Mouse (Mus musculus) urinary bladder, postnatal 14 days (tissue): ENCODE data around the gene Hmgb1.

Source experiments
- DNase-seq: peaks from one replicate; pipeline ENCODE4 v3.0.0; 2021; ENCODE audit warnings: low spot score

The Hmgb1 gene

DNA sequence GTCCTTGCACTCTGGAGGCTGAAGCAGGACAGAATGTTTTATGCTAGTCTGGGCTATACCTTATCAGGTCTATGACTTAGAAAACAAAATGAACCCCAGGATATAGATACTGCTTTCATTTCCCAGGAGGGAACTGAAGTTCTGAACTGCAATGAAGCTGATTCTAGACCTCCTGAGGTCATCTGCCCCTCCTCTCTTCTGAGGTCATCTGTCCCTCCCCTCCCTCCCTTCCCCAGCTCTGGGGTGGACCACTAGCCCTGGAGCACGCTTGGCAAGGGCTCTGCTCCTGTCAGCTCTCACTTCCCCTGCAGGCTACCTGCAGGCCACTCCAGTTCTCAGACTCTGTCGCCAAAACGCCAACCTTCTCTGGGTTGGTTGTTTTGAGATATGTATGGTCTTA, 84.2 kb downstream of the Hmgb1 start:
- DNase-seq = no peak

DNA sequence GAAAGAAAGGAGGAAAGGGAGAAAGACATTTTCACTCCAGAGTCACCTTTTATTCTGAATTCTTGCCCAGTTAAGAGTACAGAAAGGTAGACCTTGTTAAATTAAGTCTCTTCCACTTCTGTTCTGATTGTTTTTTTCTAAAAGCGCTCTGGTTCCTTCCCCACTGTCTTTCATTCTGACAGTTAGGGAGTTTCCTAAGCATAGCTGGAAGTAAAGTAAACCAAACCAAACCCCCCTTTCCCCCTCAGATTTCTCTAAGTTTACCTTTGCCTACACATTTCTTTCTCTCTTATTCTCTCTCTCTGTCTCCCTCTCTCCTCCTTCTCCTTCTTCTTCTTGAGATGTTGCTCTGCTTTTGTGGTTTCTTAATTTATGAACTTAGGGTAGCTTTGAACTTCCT, 85.3 kb downstream of the Hmgb1 start:
- DNase-seq = no peak

GRCm38 (mm10) chr5:149097841-149098240, 86.4 kb downstream of the Hmgb1 start:
- DNase-seq = no peak

GRCm38 (mm10) chr5:149096284-149096683, 88.0 kb downstream of the Hmgb1 start:
- DNase-seq = no peak

- no peak for DNase-seq
These were observed 91.4 kb downstream of the Hmgb1 start for GRCm38 (mm10) chr5:149092926-149093325.

DNA sequence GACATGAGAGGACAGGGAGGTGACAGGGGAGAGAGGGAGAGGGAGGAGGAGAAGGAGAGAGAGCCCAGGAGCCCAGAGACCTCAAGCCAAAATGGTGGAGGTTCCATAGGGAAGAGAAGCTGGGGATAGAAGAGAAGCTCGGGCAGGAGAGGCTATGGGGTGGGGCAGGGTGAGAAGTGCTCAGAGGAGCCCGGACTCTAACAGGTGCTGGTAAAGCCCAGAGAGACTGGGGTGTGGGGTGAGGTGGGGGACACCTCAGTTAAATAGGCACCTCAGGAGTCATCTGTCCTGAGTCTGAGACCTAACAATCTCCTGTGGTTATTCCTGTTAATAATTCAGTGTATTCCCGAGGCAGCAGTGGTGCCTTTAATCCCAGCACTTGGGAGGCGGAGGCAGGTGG, 91.8 kb downstream of the Hmgb1 start:
- no peak for DNase-seq

- no peak for DNase-seq
These were observed 93.0 kb downstream of the Hmgb1 start for GRCm38 (mm10) chr5:149091256-149091655.

GRCm38 (mm10) chr5:149089860-149090259, 94.4 kb downstream of the Hmgb1 start:
- no peak for DNase-seq

GRCm38 (mm10) chr5:149089456-149089855, 94.8 kb downstream of the Hmgb1 start:
- no peak for DNase-seq

DNA sequence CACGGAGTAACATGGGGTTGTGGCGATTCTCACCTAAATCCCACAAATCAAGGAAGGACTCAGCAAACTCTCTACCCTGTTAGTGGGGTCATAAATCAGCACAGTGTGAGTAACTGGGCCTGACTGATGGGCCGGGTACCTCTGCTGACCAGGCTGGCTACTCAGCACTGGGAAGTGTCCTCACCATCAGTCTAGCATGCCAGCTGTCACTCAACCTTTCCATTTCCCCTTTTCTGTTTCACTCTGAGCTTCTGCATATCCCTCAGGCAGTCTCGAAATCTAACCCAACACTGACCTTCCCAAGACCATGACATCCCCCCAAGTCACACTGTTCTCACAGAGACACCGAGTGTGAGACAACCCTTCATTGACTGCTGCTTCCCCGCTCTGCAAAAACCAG, 95.4 kb downstream of the Hmgb1 start:
- no peak for DNase-seq

- no peak for DNase-seq
These were observed 96.1 kb downstream of the Hmgb1 start for GRCm38 (mm10) chr5:149088149-149088548.

GRCm38 (mm10) chr5:149086382-149087244, 97.7 kb downstream of the Hmgb1 start:
- DNase-seq = no peak

GRCm38 (mm10) chr5:149080466-149080865, 103.8 kb downstream of the Hmgb1 start:
- DNase-seq = no peak

DNA sequence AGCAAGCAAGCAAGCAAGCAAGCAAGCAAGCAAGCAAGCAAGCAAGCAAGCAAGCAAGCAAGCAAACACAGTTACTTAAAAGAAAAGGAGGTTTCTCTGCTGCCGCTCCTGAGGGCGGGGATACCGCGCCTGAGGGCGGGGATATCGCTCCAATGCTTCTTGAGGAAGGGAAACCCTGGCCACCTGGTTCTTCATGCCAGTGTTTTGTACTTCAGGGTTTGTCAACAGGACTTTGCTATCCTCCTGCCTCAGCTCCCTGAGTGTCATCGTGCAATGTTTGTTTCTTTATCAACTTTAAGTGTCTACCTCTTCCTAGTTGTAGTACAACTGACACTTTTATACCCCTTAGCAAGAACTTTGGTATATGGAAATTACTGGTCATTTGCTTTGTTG, 104.5 kb downstream of the Hmgb1 start:
- no peak for DNase-seq

DNA sequence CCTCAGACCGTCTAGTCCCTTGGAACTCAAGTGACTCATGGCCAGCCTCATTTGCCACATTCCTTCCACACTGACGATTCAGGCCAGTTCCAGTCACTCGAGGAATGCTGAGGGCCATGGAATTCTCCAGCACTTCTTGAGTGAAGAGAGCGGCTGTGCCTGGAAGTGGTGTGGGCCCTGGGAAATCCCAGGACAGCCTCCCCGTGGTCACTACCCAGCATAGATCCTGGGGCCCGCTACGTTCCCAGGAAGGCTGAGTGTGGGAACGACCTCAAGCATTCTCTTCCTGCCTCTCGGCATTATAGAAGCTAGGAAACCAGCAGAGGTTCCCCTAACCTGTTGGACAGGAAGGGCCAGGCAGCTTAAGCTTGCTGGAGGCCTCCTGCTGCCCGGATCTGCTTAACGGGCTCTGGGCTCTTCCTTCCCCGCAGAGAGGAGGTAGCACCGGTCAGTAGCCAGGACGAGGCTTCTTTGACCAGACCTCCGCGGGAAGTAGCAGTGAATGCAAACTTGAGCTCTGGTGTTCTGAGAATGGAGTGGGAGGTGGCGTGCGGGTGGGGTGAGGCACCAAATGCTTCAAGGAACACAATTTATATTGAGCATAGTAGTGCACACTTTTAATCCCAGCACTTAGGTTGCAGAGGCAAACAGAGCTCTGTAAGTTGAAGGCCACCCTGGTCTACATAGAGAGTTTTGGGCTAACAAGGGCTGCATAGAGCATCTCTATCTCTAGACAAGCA, 105.1 kb downstream of the Hmgb1 start:
- DNase-seq = peak; percentile 70

DNA sequence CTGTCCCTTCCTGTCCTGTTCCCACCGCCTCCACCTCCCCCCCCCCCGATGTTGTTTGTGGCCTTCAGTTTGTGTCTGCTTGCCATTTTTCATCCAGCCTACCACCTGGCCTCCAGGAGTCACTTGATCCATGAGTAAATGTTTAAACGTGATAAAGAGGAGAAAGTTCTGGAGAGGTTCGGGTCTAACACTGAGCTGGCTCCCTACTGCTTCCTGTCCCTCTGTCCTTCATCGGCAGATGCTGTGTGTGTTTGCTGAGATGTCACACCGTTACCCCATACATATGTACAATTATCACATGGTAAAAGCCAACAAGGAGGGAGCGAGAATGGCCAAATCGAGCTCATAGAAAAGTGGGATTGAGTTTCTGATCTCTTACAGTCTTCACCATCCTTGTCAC, 107.2 kb downstream of the Hmgb1 start:
- DNase-seq = no peak

DNA sequence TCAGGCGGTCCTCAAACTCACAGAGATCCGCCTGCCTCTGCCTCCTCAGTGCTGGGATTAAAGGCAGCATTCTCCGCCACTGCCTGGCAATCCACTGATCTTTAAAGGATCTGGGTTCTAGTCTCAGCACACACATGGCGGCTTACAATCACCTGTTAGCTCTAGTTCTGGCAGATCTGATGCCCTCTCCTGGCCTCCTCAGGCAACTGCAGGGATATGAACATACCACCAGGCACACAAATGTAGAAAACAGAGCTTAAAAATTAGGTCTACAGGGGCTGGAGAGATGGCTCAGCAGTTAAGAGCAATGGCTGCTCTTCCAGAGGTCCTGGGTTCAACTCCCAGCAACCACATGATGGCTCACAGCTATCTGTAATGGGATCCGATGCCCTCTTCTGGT, 112.7 kb downstream of the Hmgb1 start:
- DNase-seq = no peak

DNA sequence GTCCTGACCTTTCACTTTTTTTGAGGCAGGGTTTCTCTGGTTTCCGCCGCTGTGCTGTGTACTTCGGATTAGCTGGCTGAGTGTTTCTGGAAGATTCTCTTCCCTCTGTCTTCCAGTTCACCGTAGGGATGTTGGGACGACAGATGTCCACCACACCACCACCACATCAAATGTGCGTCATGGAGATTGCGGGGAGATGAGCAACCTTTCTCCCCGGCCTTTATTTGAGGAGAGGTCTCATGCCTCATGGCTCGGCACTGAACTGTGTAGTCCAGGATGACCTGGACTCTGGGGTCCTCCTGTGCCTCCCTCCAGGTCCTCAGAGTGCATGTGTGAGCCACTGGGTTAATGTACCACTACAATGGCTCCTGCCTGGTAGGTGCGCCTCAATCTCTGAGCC, 115.5 kb downstream of the Hmgb1 start:
- no peak for DNase-seq

- no peak for DNase-seq
These were observed 116.0 kb downstream of the Hmgb1 start for GRCm38 (mm10) chr5:149068247-149068740.

DNA sequence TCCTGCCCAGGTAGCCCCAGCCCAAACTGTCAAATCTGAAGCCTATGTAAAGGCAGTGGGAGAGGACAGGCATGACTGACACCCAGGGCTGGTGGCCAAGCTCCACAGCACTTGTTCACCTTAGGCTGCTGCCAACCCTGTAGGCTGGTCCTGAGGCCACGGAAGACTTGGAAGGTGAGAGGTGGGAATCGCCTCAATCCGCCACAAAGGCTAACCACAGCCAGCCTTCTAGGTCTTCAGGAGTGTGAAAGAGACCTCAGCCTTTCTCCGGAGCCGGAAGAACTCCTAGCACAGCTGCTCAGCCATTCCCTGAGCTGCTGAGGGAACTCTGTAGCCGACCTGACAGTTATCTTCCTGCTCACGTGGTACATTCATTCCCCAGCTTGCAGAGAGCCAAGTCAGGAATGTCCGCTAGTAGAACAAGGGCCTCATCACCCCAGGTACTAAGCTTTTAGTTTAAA, 116.8 kb downstream of the Hmgb1 start:
- no peak for DNase-seq

- DNase-seq = peak; percentile 37
These were observed 121.5 kb downstream of the Hmgb1 start for GRCm38 (mm10) chr5:149062833-149063232.

- DNase-seq = no peak
These were observed 130.7 kb downstream of the Hmgb1 start for GRCm38 (mm10) chr5:149053352-149054168.
